Mouse (Mus musculus) hindbrain, embryonic 16.5 days (tissue): ENCODE data around the gene Arhgef6. TPM values are rescaled to one million over a fixed set of nuclear protein-coding genes. Genes with fewer than 3 reads are reported as not detected.

Experiments used
- ATAC-seq: fragments of 200-750 bp; cut with Nextera tagmentation; 2 replicates; pipeline ENCODE4 v1.8.0; 2017; ENCODE audit warnings: moderate TSS enrichment, moderate library complexity
- H3K27ac ChIP-seq: fragments of 300-500 bp; sonication (generic); 2 replicates; pipeline ENCODE4 v1.5.1; 2014; ENCODE audit warnings: low read depth, mild to moderate bottlenecking, control low read depth, low read length, moderate library complexity
- H3K27me3 ChIP-seq: fragments of 300-500 bp; sonication (generic); replicated peaks from 2 replicates; pipeline ENCODE4 v1.6.1; 2014; ENCODE audit warnings: low read length; ENCODE audit not compliant: control insufficient read depth, insufficient read depth
- H3K36me3 ChIP-seq: fragments of 300-500 bp; sonication (generic); 2 replicates; pipeline ENCODE4 v1.6.1; 2014; ENCODE audit warnings: mild to moderate bottlenecking, low read length, moderate library complexity, mixed read lengths; ENCODE audit not compliant: control insufficient read depth, insufficient read depth
- H3K4me1 ChIP-seq: fragments of 300-500 bp; sonication (generic); 2 replicates; pipeline ENCODE4 v1.6.1; 2014; ENCODE audit warnings: low read depth, low read length; ENCODE audit not compliant: control insufficient read depth, insufficient read depth
- H3K4me2 ChIP-seq: fragments of 300-500 bp; sonication (generic); 2 replicates; pipeline ENCODE4 v1.6.1; 2014; ENCODE audit warnings: mild to moderate bottlenecking, low read length, control low read depth, moderate library complexity
- H3K4me3 ChIP-seq: fragments of 300-500 bp; sonication (generic); 2 replicates; pipeline ENCODE4 v1.5.1; 2014; ENCODE audit warnings: mild to moderate bottlenecking, low read length, control low read depth, moderate library complexity
- H3K9ac ChIP-seq: fragments of 300-500 bp; sonication (generic); 2 replicates; pipeline ENCODE4 v1.6.1; 2014; ENCODE audit warnings: low read depth, mild to moderate bottlenecking, control low read depth, low read length, moderate library complexity
- H3K9me3 ChIP-seq: fragments of 300-500 bp; sonication (generic); 2 replicates; pipeline ENCODE4 v1.6.1; 2014; ENCODE audit warnings: mild to moderate bottlenecking, low read length, moderate library complexity; ENCODE audit not compliant: control insufficient read depth
- WGBS: fragments of 180-500 bp; shearing (Covaris S2); extraction: QIAGEN DNeasy Blood & Tissue Kit; methylation state at CpG from one replicate; pipeline ENCODE4 v1.1.7; 2014; 5-methylcytosine and 5-hydroxymethylcytosine counted together
- polyA plus RNA-seq: library from polyadenylated mRNA; unstranded; fragments of >200 nt; fragmentation: Nextera tagmentation; extraction: Ambion mirVana; gene quantifications from 2 replicates; pipeline ENCODE4 v1.2.1, GENCODE M21; 2015

Arhgef6 gene
- polyA plus RNA-seq, 1 experiment from 2014 or later = 6.5 TPM

DNA sequence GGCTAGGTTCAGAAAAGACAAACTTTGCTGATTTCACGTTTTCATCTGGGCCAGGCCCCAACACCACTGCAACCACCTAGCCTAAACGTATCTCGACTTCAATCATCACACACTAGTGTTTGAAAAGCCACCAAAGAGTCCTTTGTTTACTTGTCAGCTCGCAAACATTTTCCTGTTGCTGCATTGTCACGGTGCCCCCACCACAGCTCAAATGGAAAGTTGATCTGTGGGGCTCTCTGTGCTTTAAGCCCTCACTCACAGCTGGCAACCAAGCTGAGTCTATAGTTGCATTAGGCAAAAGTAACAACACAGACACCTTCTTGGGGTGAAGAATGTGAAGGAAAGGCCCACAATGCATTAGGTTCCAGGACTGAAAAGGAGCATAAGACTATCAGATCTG, 122.3 kb downstream of the Arhgef6 start:
- no peaks in the 10 kb centered on the region for H3K9me3 ChIP-seq
- no peaks in the 10 kb centered on the region for H3K4me1 ChIP-seq
- no peak overlapping the region for H3K4me3 ChIP-seq
- H3K27me3 ChIP-seq = no peaks in the 10 kb centered on the region
- no peak overlapping the region for H3K4me2 ChIP-seq
- ATAC-seq = no peak
- 76% methylated on average over 5 of the region's 5 CpGs for WGBS
- H3K27ac ChIP-seq = no peak overlapping the region
- no peak overlapping the region for H3K9ac ChIP-seq
- no peaks in the 10 kb centered on the region for H3K36me3 ChIP-seq

DNA sequence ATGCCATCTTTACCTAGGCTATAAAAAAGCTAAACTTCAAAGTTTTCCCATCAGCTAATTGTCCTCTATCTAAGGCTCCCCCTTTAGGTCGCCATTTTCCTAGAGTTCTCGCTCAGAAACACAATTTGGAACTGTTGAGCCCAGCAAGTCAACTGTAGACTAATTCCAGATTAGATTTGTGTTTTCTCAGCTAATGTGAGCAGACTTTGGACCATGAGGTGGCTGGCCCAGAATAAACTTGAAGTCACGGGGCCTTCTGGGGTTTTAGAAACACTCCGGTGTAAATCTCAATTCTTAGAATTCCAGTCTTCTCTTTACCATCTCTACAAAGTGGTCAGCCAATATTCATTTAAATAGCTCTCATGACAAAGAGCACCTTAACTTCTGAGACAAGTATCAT, 123.0 kb downstream of the Arhgef6 start:
- Histone ChIP-seq H3K27me3 (no peaks in the 10 kb centered on the region), H3K9me3 (no peaks in the 10 kb centered on the region), H3K27ac (no peak overlapping the region), H3K4me2 (no peak overlapping the region), H3K36me3 (no peaks in the 10 kb centered on the region), H3K9ac (no peak overlapping the region), H3K4me3 (no peak overlapping the region), H3K4me1 (no peaks in the 10 kb centered on the region)
- WGBS = 89% methylated on average over 4 of the region's 4 CpGs
- no peak for ATAC-seq

DNA sequence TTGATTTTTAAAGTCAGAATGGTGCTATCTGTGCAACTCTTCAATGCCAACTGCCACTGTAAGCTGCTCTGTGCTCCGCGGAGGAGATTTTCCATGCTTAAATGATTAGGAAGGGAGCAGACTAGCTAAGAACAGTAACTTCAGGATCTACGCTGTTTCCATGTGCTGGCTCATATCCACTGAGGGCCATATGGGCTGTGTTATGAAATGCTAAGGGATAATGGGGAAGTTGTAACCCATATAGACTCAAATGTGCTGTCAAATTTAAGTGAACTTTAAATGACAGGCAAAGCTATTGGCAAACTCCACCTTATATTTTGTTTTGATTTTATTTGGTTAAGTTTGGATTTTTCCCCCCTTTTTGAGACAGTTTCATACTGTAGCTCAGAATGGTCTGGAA, 125.7 kb downstream of the Arhgef6 start:
- ATAC-seq = no peak
- H3K27ac ChIP-seq = no peak overlapping the region
- no peak overlapping the region for H3K4me3 ChIP-seq
- H3K27me3 ChIP-seq = no peaks in the 10 kb centered on the region
- WGBS = 82% methylated on average over 3 of the region's 3 CpGs
- no peak overlapping the region for H3K4me2 ChIP-seq
- no peaks in the 10 kb centered on the region for H3K4me1 ChIP-seq
- no peaks in the 10 kb centered on the region for H3K36me3 ChIP-seq
- no peaks in the 10 kb centered on the region for H3K9me3 ChIP-seq
- H3K9ac ChIP-seq = no peak overlapping the region

DNA sequence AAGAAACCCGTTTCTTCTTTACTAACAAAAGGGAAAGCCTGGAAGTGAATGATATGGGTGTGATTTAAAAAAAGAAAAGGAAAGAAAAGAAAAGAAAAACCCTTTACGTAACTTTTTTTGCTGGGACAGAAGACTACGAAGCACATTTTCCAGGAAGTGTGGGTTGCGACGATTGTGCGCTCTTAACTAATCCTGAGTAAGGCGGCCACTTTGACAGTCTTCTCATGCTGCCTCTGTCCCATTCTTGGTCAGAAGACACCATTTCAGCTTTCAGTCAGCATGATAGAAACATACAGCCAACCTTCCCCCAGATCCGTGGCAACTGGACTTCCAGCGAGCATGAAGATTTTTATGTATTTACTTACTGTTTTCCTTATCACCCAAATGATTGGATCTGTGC, 126.7 kb downstream of the Arhgef6 start, which contains the start of gene Cd40lg:
TSS of gene Cd40lg (plus strand) at position 268 of the 400 bp plus-strand sequence.
- Histone ChIP-seq H3K4me2 (no peak within 1 kb of the TSS), H3K9ac (no peak within 1 kb of the TSS)
- 88% methylated on average over 9 of the region's 9 CpGs for WGBS

DNA sequence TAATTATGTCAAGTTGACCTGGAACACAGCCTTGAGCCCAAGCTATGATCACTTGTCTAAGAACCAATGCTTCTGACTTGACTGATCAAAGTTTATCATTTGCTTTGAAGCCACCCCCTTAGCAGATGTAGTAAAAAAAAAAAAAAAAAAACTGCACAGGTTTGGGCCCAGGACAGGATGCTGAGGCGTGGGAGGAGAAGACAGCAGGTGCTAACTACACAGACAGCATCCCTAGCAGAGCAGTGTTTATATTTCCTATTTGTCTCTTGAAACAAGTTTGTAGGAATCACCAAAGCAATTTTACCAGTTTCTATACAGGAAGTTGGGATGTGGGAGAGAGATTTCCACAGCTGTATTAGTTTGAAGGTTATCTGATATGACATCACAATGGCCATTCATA, 127.9 kb downstream of the Arhgef6 start:
- no peaks in the 10 kb centered on the region for H3K36me3 ChIP-seq
- H3K4me1 ChIP-seq = no peaks in the 10 kb centered on the region
- no peaks in the 10 kb centered on the region for H3K9me3 ChIP-seq
- no peaks in the 10 kb centered on the region for H3K27me3 ChIP-seq
- H3K4me3 ChIP-seq = no peak overlapping the region
- no peak overlapping the region for H3K27ac ChIP-seq
- no peak for ATAC-seq
- WGBS = 79% methylated on average over 1 of the region's 1 CpGs
- H3K4me2 ChIP-seq = no peak overlapping the region
- no peak overlapping the region for H3K9ac ChIP-seq

More for the DNA sequence above, 126.7 kb downstream of the Arhgef6 start, which contains the start of gene Cd40lg:
- Histone ChIP-seq H3K36me3 (no peaks in the 10 kb centered on the region), H3K27ac (no peak within 1 kb of the TSS), H3K9me3 (no peaks in the 10 kb centered on the region), H3K4me1 (no peaks in the 10 kb centered on the region), H3K4me3 (no peak within 1 kb of the TSS), H3K27me3 (no peaks in the 10 kb centered on the region)
- ATAC-seq = no peak

DNA sequence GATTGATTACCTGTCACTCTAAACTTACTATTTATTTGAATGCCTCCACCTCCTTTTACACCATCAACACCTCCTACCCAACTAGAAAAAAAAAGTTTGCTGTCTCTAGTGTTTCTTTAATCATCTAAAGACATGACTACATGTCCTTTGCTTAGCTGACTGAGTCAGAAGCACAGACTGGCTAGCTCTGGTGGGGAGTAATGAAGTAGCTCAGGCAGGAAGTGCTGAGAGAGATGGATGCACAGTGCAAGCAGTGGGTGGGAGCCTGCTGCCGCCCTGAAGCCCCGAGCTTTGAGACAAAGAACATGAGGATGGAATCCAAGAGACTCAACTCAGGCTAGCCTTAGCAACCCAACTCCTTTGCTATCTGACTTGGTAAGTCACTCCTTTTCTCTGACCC, 138.1 kb downstream of the Arhgef6 start:
- H3K4me3 ChIP-seq = no peak overlapping the region
- H3K27me3 ChIP-seq = no peaks in the 10 kb centered on the region
- no peak overlapping the region for H3K27ac ChIP-seq
- H3K9ac ChIP-seq = no peak overlapping the region
- 67% methylated on average over 2 of the region's 2 CpGs for WGBS
- no peak for ATAC-seq
- no peaks in the 10 kb centered on the region for H3K4me1 ChIP-seq
- no peaks in the 10 kb centered on the region for H3K9me3 ChIP-seq
- H3K4me2 ChIP-seq = no peak overlapping the region
- H3K36me3 ChIP-seq = no peaks in the 10 kb centered on the region

DNA sequence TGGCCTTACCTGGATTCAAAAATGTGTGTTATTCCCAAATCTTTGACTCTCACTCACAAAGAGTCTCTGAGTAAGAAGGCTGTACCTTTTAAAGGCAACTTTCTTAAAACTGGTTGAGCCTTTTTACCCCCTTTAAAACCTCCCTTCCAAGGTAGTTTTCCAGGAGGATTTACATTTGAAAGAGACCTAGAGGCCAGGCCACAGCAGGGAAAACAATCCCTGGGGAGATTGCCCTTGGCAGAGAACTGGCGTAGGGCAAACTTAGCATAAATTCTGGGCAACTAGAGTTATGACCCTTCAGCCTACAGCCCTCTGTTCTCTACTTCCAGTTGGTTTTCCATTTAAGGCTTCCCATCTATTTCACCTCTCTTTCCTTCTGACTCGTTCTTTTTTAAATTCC, 140.5 kb downstream of the Arhgef6 start:
- Histone ChIP-seq H3K27ac (no peak overlapping the region), H3K4me2 (no peak overlapping the region), H3K27me3 (no peaks in the 10 kb centered on the region), H3K36me3 (no peaks in the 10 kb centered on the region), H3K9me3 (no peaks in the 10 kb centered on the region), H3K4me1 (no peaks in the 10 kb centered on the region), H3K4me3 (no peak overlapping the region), H3K9ac (no peak overlapping the region)
- 64% methylated on average over 2 of the region's 2 CpGs for WGBS
- ATAC-seq = no peak

DNA sequence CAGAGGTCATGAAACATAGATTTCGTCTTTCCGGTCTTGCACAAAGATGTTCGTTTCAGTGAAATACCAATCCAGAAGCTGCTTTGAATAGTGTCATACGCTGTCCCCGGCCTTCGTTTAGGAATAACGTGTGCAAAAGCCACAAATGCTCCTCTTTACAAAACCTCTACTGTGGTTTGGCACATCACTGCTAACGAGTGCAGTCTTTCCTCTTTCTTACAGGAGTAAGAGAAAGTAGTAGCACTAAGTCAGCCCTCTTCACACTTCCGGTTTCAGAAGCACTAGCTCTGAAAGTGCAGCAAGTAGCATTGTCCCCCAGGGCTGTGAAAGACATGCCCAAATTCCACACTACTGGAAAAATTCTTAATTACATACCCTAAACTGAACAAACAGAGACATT, 142.2 kb downstream of the Arhgef6 start:
- no peaks in the 10 kb centered on the region for H3K36me3 ChIP-seq
- no peak for ATAC-seq
- H3K4me2 ChIP-seq = no peak overlapping the region
- no peaks in the 10 kb centered on the region for H3K4me1 ChIP-seq
- H3K27me3 ChIP-seq = no peaks in the 10 kb centered on the region
- H3K9ac ChIP-seq = no peak overlapping the region
- no peaks in the 10 kb centered on the region for H3K9me3 ChIP-seq
- no peak overlapping the region for H3K4me3 ChIP-seq
- 83% methylated on average over 9 of the region's 9 CpGs for WGBS
- no peak overlapping the region for H3K27ac ChIP-seq

DNA sequence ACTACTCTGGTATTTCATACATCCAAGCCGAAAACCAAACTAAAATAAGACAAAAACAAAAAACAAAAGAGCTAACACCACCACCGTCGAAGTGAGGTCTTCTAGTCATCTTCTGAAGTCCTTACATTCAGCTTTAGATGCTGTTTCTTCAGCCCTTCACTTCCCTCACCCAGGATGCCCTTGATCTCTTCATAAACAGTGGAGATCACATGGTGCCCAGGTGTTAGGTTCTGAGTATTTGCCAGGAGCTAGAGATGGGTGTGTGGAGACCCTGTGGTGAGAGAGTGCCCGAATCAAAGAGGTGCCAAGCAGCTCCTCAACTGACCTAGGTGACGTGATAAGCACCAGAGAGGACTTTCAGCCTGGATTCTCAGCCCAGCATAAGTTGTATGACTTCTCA, 149.2 kb downstream of the Arhgef6 start:
- Histone ChIP-seq H3K4me2 (no peak overlapping the region), H3K27me3 (no peaks in the 10 kb centered on the region), H3K4me3 (no peak overlapping the region), H3K36me3 (no peaks in the 10 kb centered on the region), H3K9me3 (no peaks in the 10 kb centered on the region), H3K27ac (no peak overlapping the region), H3K9ac (no peak overlapping the region), H3K4me1 (no peaks in the 10 kb centered on the region)
- ATAC-seq = no peak
- WGBS = 82% methylated on average over 5 of the region's 5 CpGs

DNA sequence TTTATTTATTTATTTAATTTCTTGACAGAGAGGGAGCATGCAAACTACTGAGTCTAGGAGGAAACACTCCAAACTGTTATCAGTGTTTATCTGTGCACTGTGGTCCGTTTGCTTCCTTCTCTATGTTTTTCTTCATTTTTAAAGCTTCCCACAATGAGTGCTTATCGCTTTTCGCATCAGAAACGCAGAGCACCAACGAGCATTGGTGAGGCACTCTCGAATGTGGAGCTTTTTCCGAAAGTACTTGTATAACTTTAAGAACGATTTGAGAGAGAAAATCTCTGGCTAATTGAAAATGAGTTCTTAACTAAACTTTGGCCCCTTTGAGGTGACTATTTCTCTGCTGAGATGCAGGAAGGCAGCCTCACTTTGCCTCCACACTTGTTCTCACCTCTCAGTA, 151.2 kb downstream of the Arhgef6 start:
- no peak for ATAC-seq
- Histone ChIP-seq H3K4me2 (no peak overlapping the region), H3K9me3 (no peaks in the 10 kb centered on the region), H3K4me1 (no peaks in the 10 kb centered on the region), H3K4me3 (no peak overlapping the region), H3K36me3 (no peaks in the 10 kb centered on the region), H3K9ac (no peak overlapping the region), H3K27ac (no peak overlapping the region), H3K27me3 (no peaks in the 10 kb centered on the region)
- 88% methylated on average over 8 of the region's 8 CpGs for whole genome bisulfite sequencing
